Mouse (Mus musculus) heart, embryonic 11.5 days (tissue): ENCODE measurements at regions not wholly inside any gene's neighbourhood (a gene's known extent, or its start where the extent isn't known, plus 50 kb on each side); places are given as distances from the start of the nearest gene placed in this dataset.

Experiments
- ATAC-seq: fragments of 200-750 bp; cut with Nextera tagmentation; replicated peaks from 2 replicates; pipeline ENCODE4 v1.8.0; 2017; ENCODE audit warnings: moderate library complexity; ENCODE audit not compliant: insufficient number of reproducible peaks, low FRiP score, low TSS enrichment
- H3K27ac ChIP-seq: fragments of 300-500 bp; sonication (generic); 2 replicates; pipeline ENCODE4 v1.5.1; 2014; ENCODE audit warnings: mild to moderate bottlenecking, low read depth, low read length
- H3K27me3 ChIP-seq: fragments of 300-500 bp; sonication (generic); 2 replicates; pipeline ENCODE4 v1.6.1; 2014; ENCODE audit warnings: mild to moderate bottlenecking, low read length, mixed read lengths; ENCODE audit not compliant: control insufficient read depth, insufficient read depth
- H3K36me3 ChIP-seq: fragments of 300-500 bp; sonication (generic); 2 replicates; pipeline ENCODE4 v1.6.1; 2014; ENCODE audit warnings: mild to moderate bottlenecking, low read length, moderate library complexity, mixed read lengths; ENCODE audit not compliant: control insufficient read depth, insufficient read depth
- H3K4me1 ChIP-seq: fragments of 300-500 bp; sonication (generic); 2 replicates; pipeline ENCODE4 v1.6.1; 2014; ENCODE audit warnings: low read length; ENCODE audit not compliant: control insufficient read depth, insufficient read depth
- H3K4me2 ChIP-seq: fragments of 300-500 bp; sonication (generic); 2 replicates; pipeline ENCODE4 v1.6.1; 2014; ENCODE audit warnings: mild to moderate bottlenecking, moderate library complexity
- H3K4me3 ChIP-seq: fragments of 300-500 bp; sonication (generic); 2 replicates; pipeline ENCODE4 v1.5.1; 2014; ENCODE audit warnings: low read depth, low read length
- H3K9ac ChIP-seq: fragments of 300-500 bp; sonication (generic); 2 replicates; pipeline ENCODE4 v1.6.1; 2014; ENCODE audit warnings: mild to moderate bottlenecking, low read depth, low read length, moderate library complexity
- H3K9me3 ChIP-seq: fragments of 300-500 bp; sonication (generic); replicated peaks from 2 replicates; pipeline ENCODE4 v1.6.1; 2016; ENCODE audit warnings: low read length; ENCODE audit not compliant: control insufficient read depth
- WGBS: fragments of 180-500 bp; shearing (Covaris S2); extraction: QIAGEN DNeasy Blood & Tissue Kit; methylation state at CpG from one replicate; pipeline ENCODE4 v1.1.7; 2014; ENCODE audit not compliant: insufficient replicate concordance; 5-methylcytosine and 5-hydroxymethylcytosine counted together

DNA sequence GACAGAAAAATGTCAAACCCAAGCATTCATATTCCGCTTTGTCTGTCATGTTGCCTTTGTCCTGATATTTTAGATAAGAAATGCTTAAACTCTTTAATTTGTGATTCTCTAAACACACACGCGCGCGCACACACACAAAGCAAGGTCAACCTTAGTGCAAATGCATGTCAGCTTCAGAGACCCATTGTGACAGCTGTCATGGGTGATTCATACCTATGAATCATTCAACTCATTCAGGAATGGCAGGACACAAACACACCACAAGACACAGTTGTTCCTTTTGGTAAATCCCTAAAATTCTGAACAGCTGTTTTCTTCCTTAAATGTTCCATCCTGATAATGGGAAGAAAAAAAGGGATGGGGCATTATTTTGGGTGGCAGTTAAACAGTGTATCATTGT lies 144.1 kb upstream of the Dusp10 start:
- no peaks in the 10 kb centered on the region for H3K27me3 ChIP-seq
- H3K27ac ChIP-seq, result no peak overlapping the region
- no peaks in the 10 kb centered on the region for H3K36me3 ChIP-seq
- no peak overlapping the region for H3K4me3 ChIP-seq
- WGBS, result 90% methylated on average over 5 of the region's 5 CpGs
- no peak overlapping the region for H3K4me2 ChIP-seq
- H3K9ac ChIP-seq, result no peak overlapping the region
- H3K4me1 ChIP-seq, result no peaks in the 10 kb centered on the region
- no peak for ATAC-seq
- no peaks in the 10 kb centered on the region for H3K9me3 ChIP-seq

DNA sequence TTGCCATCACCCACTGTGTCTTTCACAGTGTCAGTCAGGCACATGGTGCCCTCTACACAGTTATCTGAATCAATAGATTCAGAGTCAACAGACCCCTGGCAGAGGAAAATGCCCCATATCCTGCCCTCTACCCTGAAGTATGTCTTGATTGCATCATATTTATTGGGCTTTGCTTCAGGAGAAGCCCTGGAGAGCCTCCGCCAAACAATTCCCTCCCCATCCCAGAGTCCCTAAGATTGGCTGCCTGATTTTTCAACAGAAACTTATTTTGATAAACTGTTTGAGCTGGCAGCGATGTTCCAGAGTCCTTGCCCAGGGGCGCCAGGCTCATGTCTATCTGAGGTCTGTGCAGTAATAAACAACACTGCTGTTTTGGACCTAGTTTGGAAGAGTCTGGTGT lies 117.2 kb upstream of the Dusp10 start:
- Histone ChIP-seq H3K4me2 (no peak overlapping the region), H3K4me1 (no peaks in the 10 kb centered on the region), H3K36me3 (no peaks in the 10 kb centered on the region), H3K27me3 (no peaks in the 10 kb centered on the region), H3K4me3 (no peak overlapping the region), H3K9ac (no peak overlapping the region), H3K9me3 (no peaks in the 10 kb centered on the region), H3K27ac (no peak overlapping the region)
- 88% methylated on average over 3 of the region's 3 CpGs for WGBS
- no peak for ATAC-seq

- Histone ChIP-seq H3K9me3 (no peaks in the 10 kb centered on the region), H3K27me3 (no peaks in the 10 kb centered on the region), H3K27ac (no peak overlapping the region), H3K4me2 (no peak overlapping the region), H3K4me1 (no peaks in the 10 kb centered on the region), H3K4me3 (no peak overlapping the region), H3K36me3 (no peaks in the 10 kb centered on the region), H3K9ac (no peak overlapping the region)
- no peak for ATAC-seq
- 78% methylated on average over 3 of the region's 3 CpGs for WGBS
These were observed 115.0 kb upstream of the Dusp10 start for GRCm38 (mm10) chr1:183898091-183898490.

- no peak for ATAC-seq
- WGBS, result 78% methylated on average over 7 of the region's 7 CpGs
- Histone ChIP-seq H3K36me3 (no peaks in the 10 kb centered on the region), H3K9me3 (no peaks in the 10 kb centered on the region), H3K4me2 (no peak overlapping the region), H3K4me3 (no peak overlapping the region), H3K27ac (no peak overlapping the region), H3K4me1 (no peaks in the 10 kb centered on the region), H3K9ac (no peak overlapping the region), H3K27me3 (no peaks in the 10 kb centered on the region)
These were observed 108.5 kb upstream of the Dusp10 start for GRCm38 (mm10) chr1:183904564-183904963.

GRCm38 (mm10) chr1:183905345-183906142 lies 107.6 kb upstream of the Dusp10 start:
- ATAC-seq, result no peak
- Histone ChIP-seq H3K9me3 (no peaks in the 10 kb centered on the region), H3K9ac (no peak overlapping the region), H3K27ac (no peak overlapping the region), H3K4me3 (no peak overlapping the region), H3K4me1 (no peaks in the 10 kb centered on the region), H3K36me3 (no peaks in the 10 kb centered on the region), H3K4me2 (no peak overlapping the region), H3K27me3 (no peaks in the 10 kb centered on the region)
- 77% methylated on average over 11 of the region's 11 CpGs for whole genome bisulfite sequencing

DNA sequence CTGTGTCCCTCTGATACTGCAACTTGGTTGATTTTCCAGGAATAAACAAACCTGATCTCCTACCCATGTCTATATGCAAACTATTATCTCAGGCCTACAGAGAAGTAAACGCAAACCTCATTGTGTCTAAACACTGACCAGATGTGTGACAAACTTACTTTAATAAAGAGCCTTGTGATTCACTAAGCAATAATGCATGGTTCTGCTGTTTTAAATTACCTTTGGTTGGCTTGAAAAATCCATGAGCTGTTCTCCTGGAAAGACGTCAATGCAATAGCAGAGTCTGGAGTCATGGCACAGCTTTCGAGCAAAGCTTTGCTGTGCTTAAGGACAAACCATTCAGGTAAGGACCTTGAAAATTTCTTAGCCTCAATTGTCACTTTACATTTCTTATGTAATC lies 95.4 kb upstream of the Dusp10 start:
- no peak for ATAC-seq
- Histone ChIP-seq H3K27me3 (no peaks in the 10 kb centered on the region), H3K4me1 (no peaks in the 10 kb centered on the region), H3K27ac (no peak overlapping the region), H3K9me3 (no peaks in the 10 kb centered on the region), H3K9ac (no peak overlapping the region), H3K4me2 (no peak overlapping the region), H3K36me3 (no peaks in the 10 kb centered on the region), H3K4me3 (no peak overlapping the region)
- WGBS, result 84% methylated on average over 3 of the region's 3 CpGs

GRCm38 (mm10) chr1:183921262-183921661 lies 91.8 kb upstream of the Dusp10 start:
- no peak for ATAC-seq
- H3K27me3 ChIP-seq, result no peaks in the 10 kb centered on the region
- no peaks in the 10 kb centered on the region for H3K9me3 ChIP-seq
- whole genome bisulfite sequencing, result 61% methylated on average over 2 of the region's 2 CpGs
- H3K9ac ChIP-seq, result no peak overlapping the region
- H3K4me2 ChIP-seq, result no peak overlapping the region
- no peaks in the 10 kb centered on the region for H3K4me1 ChIP-seq
- H3K27ac ChIP-seq, result no peak overlapping the region
- no peaks in the 10 kb centered on the region for H3K36me3 ChIP-seq
- H3K4me3 ChIP-seq, result no peak overlapping the region

- no peak overlapping the region for H3K27ac ChIP-seq
- H3K4me3 ChIP-seq, result no peak overlapping the region
- H3K36me3 ChIP-seq, result no peaks in the 10 kb centered on the region
- 57% methylated on average over 4 of the region's 4 CpGs for WGBS
- H3K9ac ChIP-seq, result no peak overlapping the region
- H3K27me3 ChIP-seq, result no peaks in the 10 kb centered on the region
- H3K4me2 ChIP-seq, result no peak overlapping the region
- ATAC-seq, result no peak
- H3K4me1 ChIP-seq, result no peaks in the 10 kb centered on the region
- no peaks in the 10 kb centered on the region for H3K9me3 ChIP-seq
These were observed 84.6 kb upstream of the Dusp10 start for GRCm38 (mm10) chr1:183928539-183928938.

DNA sequence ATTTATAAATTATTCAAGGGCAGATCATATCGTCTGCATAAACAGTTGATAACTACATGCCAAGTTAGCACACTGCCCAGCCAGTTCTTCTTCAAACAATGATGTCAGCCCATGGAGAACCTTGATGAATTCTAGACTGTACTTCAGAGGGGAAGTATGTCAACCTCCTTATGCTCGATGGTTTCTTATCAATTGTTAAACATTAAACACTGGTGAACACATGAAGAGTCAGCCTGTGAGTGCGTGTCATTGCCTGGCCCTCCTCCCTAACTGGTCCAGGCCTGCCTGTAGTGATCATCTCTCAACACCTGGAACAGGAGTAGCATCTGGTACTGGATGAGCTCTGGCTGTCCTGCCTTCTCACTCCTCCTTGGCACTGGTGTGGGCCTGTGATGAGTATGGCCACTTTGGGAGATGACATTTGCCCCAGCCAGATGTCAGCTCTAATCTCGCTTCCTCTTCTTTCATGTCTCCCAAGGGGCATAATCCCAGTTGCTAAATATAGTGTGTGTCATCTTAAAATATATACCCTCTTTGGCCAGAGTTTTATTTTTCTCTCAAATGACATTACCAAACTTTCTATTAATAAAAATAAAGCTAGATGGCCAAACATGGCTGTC lies 82.6 kb upstream of the Dusp10 start:
- H3K9me3 ChIP-seq, result no peaks in the 10 kb centered on the region
- 69% methylated on average over 4 of the region's 4 CpGs for WGBS
- no peak for ATAC-seq

More for the DNA sequence above, 82.6 kb upstream of the Dusp10 start:
- H3K27me3 ChIP-seq, result no peaks in the 10 kb centered on the region
- H3K36me3 ChIP-seq, result no peaks in the 10 kb centered on the region
- H3K4me3 ChIP-seq, result no peak overlapping the region
- H3K4me1 ChIP-seq, result no peaks in the 10 kb centered on the region
- no peak overlapping the region for H3K27ac ChIP-seq
- H3K4me2 ChIP-seq, result no peak overlapping the region
- H3K9ac ChIP-seq, result no peak overlapping the region
